Mouse (Mus musculus) bone marrow, adult 2 months (tissue): Measurements from ENCODE around the gene Pde8a.

Source experiments
- CTCF ChIP-seq: fragments of 200-500 bp; IDR thresholded peaks from 2 replicates; pipeline ENCODE4 v1.5.1; 2011; ENCODE audit warnings: low read length, control low read depth; ENCODE audit not compliant: control insufficient read depth, insufficient read depth
- POLR2A ChIP-seq: fragments of 200-500 bp; IDR thresholded peaks from 2 replicates; pipeline ENCODE4 v1.6.1; 2011; ENCODE audit warnings: low read depth, mild to moderate bottlenecking, control low read depth, low read length, borderline replicate concordance; ENCODE audit not compliant: control insufficient read depth

DNA sequence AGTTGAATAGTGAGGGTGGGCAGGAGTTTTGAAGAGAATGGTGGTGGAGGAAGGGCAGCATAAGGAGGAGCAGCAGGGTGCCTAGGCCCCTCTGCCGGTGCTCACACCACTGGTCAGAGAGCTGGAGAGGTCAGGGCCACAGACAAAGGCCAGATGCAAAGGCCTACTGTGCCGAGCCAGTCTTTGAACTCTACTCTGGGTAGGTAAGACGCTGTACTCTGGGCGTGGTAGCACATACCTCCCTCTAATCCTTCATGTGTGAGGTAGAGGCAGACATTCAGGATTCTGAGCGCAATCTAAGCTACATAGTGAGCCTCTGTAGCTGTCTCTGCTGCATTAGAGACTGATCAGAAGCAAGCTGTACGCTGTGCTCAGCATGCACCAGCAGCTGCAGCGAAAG lies 73.1 kb downstream of the Pde8a start:
- TF ChIP-seq CTCF (no peak), POLR2A (no peak)
